Mouse (Mus musculus) forelimb bud, embryonic 11.5 days (tissue): ENCODE measurements around the gene Gm5150.
"Not testable (repeated sequence)": the region's sequence is repeated elsewhere in the genome, so short reads cannot be mapped to it uniquely, and the experiment has no call there.

ENCODE experiments used
- DNase-seq: peaks from one replicate; pipeline ENCODE4 v3.0.0-alpha.2; 2012; ENCODE audit warnings: low read depth, low spot score

Gm5150 gene

GRCm38 (mm10) chr3:16006215-16006614 lies at the start of gene Gm5150:
Gene Gm5150 (minus strand): TSS chr3:16006437.
- DNase-seq, result no peak

GRCm38 (mm10) chr3:16051736-16052135 lies 45.5 kb upstream of the Gm5150 start:
- DNase-seq, result not testable (repeated sequence)

GRCm38 (mm10) chr3:16047288-16047687 lies 41.1 kb upstream of the Gm5150 start:
- no peak for DNase-seq

GRCm38 (mm10) chr3:16043315-16043714 lies 37.1 kb upstream of the Gm5150 start:
- peak; percentile 37 for DNase-seq

- not testable (repeated sequence) for DNase-seq
These were observed 18.8 kb upstream of the Gm5150 start for GRCm38 (mm10) chr3:16024988-16025387.

GRCm38 (mm10) chr3:16022214-16022613 lies 16.0 kb upstream of the Gm5150 start:
- no peak for DNase-seq

GRCm38 (mm10) chr3:16014456-16014855 lies 8.2 kb upstream of the Gm5150 start:
- not testable (repeated sequence) for DNase-seq

- DNase-seq, result no peak
These were observed 1.6 kb upstream of the Gm5150 start for GRCm38 (mm10) chr3:16007827-16008226.

GRCm38 (mm10) chr3:16003890-16004633 lies 2.2 kb downstream of the Gm5150 start:
- DNase-seq, result no peak

- DNase-seq, result not testable (repeated sequence)
These were observed 6.8 kb downstream of the Gm5150 start for GRCm38 (mm10) chr3:15999479-15999878.

GRCm38 (mm10) chr3:15982216-15982615 lies 24.0 kb downstream of the Gm5150 start:
- no peak for DNase-seq

- DNase-seq, result no peak
These were observed 49.3 kb downstream of the Gm5150 start for GRCm38 (mm10) chr3:15956921-15957320.
